Mouse (Mus musculus) brain, embryonic 18.5 days (tissue): ENCODE data around the gene Lamtor1.
A peak's percentile ranks its signal among the peaks of the same experiment; 100 is the strongest.
"Not testable (repeated sequence)": the region's sequence is repeated elsewhere in the genome, so short reads cannot be mapped to it uniquely, and the experiment has no call there.

Experiments used
- DNase-seq: peaks from one replicate; pipeline ENCODE4 v3.0.0-alpha.2; 2012; ENCODE audit warnings: low read depth, low spot score

The Lamtor1 gene

DNA sequence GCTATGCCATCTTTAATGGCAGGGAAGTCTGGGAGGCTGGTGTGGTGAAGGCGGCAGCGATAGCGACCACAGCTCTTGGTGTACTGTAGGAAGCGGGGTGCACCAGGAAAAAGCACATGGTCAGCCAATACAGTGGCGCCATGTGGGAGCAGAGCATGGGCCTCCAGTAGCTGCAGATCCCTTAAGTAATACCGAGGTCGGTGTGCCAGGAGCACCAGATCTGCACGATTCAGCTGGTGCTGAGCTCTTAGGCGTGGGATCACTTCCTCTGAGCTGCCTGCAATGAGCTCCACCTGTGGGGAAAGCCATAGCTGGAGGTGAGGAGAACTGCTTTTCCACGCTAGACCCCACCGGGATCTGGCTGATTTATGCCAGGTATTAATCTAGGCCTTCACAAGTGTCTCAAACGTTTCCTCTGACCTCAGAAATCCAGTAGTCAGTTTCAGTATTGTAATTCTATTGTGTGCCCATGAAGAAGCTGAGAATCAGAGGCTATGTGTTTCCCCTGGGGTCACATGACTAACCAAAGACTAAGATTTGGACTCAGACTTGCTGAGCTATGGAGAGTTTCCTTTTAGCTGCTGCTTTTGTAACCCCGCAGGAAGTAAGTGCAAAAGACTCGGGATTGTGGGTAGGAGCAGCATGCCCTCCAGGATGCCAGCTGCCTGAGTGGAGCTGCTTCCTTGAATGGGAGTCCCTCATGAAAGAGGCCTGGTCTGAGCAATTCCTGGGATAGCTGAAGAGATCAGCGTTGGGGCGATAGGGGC is 5.2 kb upstream of the Lamtor1 start:
- no peak for DNase-seq

DNA sequence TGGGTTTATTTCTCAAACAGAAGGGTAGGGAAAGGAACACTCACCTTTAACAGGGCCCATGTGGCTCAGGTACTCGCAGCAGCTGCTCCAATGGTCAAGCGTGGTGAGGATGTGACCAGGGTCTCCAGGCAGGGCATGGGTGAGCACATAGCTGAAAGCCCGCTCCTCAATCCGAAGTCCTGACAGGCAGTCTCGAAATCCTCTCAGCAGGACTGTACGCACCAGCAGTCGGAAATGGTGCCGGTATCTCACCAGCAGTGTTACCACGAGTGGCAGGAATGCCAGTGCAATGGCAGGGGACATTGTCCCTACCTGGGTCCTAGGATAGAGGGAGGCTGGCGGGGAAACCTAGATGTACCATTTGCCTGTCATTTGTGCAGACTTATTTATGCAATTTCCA is 3.7 kb upstream of the Lamtor1 start:
- DNase-seq: no peak

DNA sequence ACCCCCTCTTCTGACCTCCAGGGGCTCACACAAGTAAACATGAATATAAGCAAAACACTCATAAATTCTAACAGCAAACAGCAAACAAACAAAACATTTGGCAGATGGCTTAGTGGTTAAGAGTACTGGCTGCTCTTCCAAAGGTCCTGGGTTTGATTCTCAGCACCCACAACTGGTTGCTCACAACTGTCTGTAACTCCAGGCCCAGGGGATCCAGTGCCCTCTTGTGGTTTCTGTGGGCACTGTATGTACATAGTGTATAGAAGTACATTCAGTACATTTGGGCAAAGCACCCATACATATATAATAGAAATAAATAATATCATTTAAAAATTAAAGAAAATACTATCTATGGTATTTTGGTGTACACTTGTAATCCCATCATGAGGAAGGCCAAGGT is 2.9 kb upstream of the Lamtor1 start:
- DNase-seq: no peak

DNA sequence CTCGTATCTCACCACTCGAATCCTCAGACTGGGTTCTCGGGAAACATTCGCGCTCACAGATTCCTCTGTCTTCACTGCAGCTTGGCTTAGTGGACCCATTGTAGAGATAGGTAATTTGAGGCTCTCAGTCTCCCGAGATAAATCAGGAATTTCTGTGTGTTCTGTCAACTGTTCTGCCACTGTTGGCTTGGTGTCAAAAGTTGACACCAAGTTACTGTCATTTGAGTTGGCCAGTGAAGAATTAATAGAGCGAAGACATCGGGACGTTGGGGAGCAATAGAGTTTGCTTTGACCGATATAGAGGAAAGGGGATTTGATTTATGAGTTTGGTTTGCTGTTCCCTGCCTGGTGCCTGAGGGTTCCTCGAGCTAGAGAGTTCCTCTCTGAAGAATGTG is 580 bp downstream of the Lamtor1 start, which contains the start of gene Tomt:
TSS of gene Tomt (minus strand) at position 73 of the 395 bp plus-strand sequence.
- no peak for DNase-seq

DNA sequence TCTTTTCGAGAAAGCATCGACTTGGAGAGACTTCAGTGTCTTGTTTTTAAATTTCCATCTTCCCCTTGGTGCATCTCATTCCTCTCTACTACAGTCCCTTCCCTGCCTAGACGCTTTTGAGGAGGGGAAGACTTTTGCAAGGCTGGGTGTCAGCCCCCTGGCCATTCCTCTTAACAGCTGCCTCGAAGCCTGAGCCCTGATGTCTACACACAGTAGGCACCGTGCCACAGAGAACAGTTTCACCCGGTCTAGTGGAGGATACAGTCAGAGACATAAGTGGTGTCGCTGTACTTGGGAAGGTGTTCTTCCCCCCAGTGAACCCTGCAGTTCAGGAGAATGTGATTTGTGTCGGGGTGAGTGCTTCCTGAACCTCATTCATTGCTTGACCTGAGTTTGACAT is 992 bp downstream of the Lamtor1 start:
- DNase-seq: no peak

DNA sequence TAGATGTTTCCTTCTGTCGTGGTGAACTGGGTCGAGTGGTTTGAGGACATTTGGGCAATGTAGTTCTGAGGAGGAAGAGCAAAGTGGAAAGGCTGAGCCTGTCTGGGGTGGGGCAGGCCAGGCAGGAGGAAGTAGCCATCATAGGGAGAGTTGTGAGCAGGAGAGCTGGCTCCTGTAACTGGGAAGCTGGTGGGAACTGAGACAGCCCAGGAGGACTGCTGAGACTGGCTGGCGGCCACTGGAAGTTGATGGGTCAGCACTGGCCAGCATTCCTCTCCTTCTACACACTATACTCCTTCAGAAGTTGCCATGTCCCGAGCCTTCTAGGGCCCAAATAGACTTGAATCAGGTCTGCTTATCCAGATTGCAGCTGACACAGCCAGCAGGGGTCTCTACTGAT is 2.7 kb downstream of the Lamtor1 start:
- DNase-seq: no peak

DNA sequence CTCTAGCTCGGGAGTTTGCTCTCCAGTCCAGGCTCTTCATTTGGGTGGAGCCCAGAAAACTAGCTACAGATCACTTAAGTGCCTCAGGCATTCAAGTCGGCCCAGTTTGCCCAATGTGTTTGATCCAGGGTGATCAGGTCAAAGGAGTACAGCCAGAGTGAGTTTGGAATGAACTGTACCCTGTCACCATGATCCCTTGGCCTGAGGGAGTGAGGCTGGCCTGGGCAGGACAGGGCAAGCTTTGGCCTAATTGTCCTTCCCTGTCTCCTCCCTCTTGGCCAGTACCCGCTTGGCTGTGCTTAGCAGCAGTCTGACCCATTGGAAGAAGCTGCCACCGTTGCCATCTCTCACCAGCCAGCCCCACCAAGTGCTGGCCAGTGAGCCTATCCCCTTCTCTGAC is 4.4 kb downstream of the Lamtor1 start:
- no peak for DNase-seq

DNA sequence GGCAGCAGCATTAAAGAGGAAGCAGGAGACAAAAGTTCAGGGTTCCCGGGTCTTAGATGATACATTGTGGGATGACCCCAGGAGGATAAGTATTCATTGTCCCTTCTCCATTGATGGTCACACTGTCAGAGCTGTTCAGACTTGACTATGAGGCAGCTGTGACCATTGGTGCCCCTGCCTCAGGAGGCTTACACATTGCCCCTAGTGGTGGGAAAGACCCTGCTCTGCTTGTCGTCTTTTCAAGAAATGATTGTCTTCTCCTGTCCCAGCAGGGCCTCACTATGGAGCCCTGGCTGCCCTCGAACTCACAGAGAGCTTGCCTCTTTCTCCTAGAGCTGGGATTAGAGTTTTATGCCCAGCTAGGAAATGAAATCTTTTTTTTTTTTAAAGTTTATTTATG is 6.3 kb downstream of the Lamtor1 start:
- no peak for DNase-seq

DNA sequence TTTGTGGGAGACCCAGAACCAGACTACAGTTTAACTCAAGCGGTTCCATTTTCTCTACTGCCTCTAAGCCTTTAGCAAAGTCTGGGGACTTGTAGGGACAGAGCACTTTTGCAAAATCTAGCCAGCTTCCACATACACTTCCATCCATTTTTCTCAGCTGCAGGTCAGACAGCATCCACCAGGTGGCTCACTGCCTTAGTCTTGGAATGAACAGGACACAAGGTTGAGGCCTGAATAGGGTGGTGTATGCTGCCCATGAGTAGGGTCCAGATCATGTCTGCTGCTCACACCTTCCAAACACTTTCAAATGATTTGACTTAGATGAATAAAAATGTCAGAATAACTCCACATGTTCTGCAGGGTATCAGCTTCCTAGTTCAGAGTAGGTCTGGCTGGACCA is 12.4 kb downstream of the Lamtor1 start:
- DNase-seq: no peak

DNA sequence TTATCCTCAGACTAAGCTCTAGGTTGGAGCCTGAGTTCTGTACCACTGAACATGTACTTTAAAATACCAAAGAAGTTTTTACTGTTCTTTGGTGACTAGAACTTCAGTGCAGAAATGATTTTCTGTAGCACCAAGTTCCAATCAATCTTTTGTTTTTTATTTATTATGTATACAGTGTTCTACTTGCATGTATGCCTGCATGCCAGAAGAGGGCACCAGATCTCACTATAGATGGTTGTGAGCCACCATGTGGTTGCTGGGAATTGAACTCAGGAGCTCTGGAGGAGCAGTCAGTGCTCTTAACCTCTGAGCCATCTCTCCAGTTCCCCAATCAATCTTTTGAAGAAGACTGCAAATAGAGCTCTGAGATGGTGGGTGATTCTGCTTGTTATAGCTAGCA is 20.2 kb downstream of the Lamtor1 start:
- DNase-seq: not testable (repeated sequence)

DNA sequence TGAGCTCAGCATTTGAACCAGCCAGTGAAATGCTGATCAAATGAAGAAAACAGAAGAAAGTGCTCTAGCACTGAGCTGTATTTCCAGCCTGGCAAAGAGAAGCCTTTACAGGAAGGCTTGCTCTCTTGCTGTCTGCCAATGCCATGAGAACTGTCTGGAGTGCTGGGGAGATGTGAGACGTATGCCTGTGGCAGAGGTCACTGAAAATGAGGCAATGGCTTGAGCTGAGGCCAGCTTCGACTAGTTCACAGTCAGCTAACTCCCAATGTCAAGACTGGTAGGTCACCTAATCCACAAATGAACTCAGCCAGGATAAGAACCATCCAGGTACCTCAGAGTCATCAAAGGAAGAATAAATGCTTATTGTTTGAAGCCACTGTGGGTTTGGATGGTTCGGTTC is 22.4 kb downstream of the Lamtor1 start:
- no peak for DNase-seq

DNA sequence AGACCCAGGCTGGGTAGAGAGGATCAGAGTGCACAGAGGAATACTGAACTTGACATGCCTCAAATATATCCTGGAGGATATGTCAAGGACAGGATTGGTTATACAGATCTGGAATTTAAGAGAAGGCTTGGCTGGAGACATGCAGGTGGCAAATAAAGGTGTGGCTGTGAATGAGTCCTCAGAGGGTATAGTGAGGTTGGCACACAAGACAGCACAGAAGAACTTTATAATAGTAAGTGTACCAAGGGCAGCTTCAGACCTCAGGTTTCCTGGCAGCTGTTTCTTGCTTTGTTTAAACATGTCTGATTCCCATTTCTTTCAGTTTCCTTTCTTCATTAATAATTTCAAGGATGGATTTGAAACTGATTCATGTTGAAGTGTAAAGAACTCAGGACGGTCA is 26.8 kb downstream of the Lamtor1 start:
- no peak for DNase-seq

DNA sequence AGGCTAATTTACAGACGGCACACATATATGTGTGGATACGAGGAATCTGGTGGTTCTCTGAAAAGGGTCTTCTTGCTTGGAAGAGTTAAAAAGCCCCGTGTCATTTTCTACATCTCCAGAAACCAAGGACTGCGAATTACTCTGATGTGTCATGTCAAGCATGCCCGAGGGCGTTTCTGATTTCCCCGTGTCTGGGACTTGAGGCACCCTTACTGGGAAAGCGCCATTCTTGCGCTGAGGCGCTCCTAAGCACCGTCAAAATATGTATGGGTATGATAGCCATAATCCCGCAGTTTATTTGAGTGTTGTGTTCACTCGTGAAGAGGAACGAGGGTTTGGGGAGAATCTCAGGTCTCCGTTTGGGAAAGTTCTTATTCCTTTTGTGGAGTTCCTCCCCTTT is 27.6 kb downstream of the Lamtor1 start:
- no peak for DNase-seq

DNA sequence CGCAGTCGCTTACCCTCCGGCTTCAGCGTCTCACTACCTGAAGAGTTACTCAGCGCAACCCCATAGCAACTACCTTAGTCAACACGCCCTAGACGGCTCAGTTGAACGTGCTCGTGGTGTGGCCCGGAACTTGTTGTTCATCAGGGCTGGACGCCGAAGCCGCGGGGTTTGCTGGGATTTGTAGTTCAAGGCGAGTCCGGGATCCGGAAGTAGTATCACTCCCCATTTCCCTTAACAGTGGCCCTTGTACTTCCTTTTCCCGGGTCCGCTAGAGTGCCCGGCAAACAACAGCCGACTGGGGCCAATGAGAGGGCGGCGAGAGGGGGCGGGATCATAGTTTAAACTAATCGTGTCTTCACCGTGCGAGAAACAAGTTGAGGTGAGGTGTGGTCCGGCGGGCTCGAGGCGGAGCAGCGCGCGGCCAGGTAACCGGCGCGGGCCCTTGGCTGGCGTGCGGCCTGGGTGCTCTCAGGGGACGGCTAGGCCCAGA is 28.1 kb downstream of the Lamtor1 start, which contains the start of the genes Lrrc51 and Numa1:
TSS of gene Lrrc51 (minus strand) at position 145 of the 490 bp plus-strand sequence.
TSS of gene Numa1 (plus strand) at position 361 of the 490 bp plus-strand sequence.
- peak; percentile 92 for DNase-seq

DNA sequence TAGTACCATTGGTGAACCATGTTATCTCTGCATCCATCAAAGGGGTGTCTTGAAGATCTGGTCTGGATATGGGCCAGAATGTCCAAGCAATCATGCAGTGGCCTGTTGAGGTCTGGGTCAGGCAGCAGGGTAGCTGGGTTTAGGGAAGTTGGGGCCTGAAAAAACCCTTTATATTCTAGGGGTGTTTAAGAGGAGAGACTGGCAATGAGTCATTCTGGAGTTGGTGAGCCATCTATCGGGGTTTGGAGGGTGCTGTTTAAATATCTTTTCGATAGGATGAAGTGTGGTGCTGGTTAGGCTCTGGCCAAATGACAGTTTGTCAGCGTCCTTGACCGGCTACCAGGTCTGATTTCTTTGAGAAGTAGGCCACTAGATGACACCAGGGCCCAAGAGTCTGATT is 30.3 kb downstream of the Lamtor1 start:
- no peak for DNase-seq

DNA sequence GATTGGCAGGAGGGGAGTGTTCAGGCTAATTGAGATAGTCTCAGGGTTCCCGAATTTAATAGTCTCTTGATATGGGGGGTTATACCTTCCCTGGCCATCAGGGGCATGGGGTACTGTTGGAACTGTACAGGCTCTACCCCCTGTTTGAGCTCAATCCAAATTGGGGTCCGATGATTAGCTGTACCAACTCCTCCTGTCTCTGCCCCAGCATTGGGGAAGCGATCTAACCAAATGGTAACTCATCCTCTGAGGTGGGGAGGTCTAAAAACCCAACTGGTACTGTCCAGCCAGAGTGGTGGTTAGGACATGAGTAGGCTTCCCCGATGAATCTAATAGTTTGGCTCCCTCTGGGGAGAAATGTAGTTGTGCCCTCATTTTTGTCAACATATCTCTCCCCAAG is 31.3 kb downstream of the Lamtor1 start:
- no peak for DNase-seq

DNA sequence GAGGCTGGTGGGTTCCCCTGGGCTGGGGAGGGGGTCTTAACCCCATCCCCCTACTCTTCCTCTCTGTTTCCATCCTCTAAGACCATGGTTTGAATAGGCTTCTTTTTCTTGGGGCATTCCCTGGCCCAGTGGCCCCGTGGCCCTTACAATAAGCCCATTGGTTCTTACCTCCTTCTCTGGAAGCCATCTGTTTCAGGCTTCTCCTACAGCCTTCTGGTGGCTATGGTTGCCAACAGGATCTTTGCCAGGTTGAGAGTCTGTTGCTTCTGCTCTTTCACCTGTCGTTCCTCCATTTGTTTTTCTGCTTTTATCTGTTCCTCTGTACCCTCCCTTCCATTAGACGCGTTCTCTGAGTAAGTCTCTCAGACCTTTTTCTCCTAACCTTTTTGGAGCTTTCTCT is 31.9 kb downstream of the Lamtor1 start:
- no peak for DNase-seq

DNA sequence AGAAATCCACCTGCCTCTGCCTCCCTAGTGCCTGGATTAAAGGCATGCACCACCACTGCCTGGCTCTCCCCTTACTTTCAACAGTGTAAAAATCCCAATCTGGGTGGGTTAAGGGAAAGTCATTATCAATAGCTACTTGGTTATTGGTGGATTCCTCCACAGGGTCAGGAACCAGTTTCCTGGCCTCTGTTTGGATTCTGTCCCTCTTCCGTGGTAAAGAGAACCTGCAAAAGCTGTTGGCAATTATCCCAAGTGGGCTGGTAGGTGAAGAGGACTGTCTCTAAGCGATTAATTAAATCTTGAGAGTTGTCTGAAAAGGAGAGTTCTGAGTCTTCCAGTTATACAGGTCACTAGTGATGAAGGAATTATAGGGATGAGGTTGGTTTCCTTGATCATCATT is 32.6 kb downstream of the Lamtor1 start:
- DNase-seq: no peak

DNA sequence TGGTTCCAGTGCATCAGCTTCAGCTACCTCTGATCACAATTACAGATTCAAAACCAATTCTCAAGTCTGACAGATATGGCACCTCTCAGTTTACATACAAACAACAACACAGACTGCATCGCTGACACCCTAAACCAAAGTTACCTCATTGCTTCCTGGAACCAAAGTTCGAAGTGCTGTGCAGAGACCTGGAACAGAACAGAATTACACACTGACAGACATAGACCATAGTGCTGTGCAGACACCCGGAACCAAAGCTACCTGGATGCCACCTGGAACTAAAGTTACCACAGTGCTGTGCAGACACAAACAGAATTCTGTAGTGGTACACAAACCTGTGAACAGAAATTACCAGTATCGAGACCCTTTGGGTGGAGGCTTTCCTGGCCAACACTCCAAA is 34.1 kb downstream of the Lamtor1 start:
- no peak for DNase-seq

DNA sequence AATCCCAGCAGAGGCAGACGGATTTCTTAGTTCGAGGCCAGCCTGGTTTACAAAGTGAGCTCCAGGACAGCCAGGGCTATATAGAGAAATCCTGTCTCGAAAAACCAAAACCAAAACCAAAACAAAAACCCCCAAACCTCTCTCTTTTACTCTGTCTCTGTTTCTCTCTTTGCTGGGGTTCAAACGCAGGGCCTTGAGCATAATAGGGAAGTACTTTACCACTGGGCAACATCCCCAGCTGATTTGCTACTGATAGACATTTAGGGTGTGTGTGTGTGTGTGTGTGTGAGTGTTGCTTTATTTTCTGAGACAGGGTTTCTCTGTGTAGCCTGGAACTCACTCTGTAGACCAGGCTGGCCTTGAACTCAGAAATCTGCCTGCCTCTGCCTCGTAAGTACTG is 43.3 kb downstream of the Lamtor1 start:
- not testable (repeated sequence) for DNase-seq

DNA sequence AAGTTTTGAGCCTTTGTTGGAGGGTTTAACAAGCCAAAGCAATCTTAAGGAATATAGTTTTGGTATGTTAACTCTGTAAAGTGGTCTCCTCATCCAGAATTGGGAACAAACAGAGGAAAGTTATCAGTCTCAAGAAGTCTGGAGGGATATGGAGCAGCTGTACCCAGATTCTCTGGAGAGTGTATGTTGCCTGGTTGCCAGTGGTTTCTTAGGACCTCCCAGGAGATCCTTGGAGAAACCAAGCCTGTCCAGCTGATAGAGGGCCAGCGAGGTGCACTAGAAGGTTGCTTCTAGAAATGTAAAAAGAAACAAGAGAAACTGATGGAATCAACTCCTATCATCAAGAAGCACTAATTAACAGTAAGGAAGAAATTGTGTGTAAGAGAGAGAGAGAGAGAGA is 45.9 kb downstream of the Lamtor1 start:
- no peak for DNase-seq

DNA sequence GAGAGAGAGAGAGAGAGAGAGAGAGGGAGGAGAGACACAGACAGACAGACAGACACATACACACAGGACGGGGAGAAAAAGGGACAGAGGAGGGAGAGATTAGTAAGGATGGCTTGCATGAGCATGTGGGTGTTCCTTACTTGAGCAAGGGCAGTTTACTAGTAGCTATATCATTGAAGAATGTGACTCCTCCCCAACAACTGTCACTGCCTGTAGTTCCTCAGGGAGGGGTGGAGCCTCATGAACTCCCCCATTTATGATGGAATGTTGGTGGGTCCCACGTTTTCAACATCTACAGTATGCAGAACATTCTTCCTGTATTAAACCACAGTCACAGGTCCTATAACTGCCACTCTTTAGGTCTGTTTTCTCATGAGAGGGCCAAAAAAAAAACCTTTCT is 46.4 kb downstream of the Lamtor1 start:
- DNase-seq: no peak

DNA sequence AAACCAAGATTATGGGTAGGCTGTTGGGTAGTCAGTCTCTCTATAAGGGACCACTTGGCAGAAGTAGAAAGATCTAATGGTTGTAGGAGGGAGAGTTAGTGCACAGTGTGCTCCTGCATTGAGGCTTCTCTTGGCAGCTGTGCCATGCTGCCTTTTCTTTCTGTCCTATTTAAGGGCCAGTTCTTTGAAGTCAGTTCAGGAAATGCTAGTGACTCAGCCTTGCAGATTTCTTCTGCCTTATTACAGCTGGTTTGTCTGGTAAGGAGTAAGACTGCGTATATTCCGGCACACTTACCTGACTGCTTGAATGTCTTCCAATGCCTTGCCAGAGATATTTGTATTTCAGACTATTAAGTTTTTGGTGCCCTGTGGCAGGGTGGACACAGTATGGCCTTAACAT is 48.5 kb downstream of the Lamtor1 start:
- DNase-seq: no peak

DNA sequence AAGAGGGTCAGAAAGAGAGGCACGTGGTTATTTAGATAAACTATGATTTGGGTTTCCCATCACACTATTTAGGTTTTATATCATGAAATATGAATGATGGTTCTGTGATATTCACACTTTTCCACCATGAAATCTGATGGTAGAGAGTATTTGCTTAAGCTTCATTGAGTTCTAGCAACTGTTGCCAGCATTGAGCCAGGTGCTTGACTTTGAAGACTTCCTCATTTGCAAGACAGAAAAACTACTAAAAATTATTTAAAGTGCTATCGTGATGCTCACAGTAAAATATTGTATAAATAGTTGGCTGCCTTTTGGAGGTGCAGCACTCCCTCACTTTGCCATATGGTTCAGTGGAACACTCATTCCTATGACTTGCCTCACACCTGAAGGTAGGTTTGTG is 49.6 kb downstream of the Lamtor1 start:
- DNase-seq: no peak
